Mouse (Mus musculus) CH12.LX (cell line): ENCODE measurements around the gene Rsph14. TPM values are rescaled to one million over a fixed set of nuclear protein-coding genes. Genes with fewer than 3 reads are reported as not detected.

Source experiments
- DNase-seq: peaks from one replicate; pipeline ENCODE4 v3.0.0-alpha.2; 2013; ENCODE audit errors: extremely low read depth
- H3K27ac ChIP-seq: 2 replicates; pipeline ENCODE4 v1.5.1; 2012; ENCODE audit warnings: low read depth, mild to moderate bottlenecking, control low read depth, moderate library complexity; ENCODE audit not compliant: insufficient read depth
- H3K27me3 ChIP-seq: replicated peaks from 2 replicates; pipeline ENCODE3; 2012; ENCODE audit warnings: inconsistent platforms
- H3K36me3 ChIP-seq, 2 experiments: replicated peaks in 1 of 2; 2 replicates each; pipeline versions ENCODE3 to v1.6.1; 2012; ENCODE audit warnings: inconsistent platforms in 1 of 2, low read length in 1 of 2, mild to moderate bottlenecking in 1 of 2, mixed read lengths in 1 of 2, moderate library complexity in 1 of 2; ENCODE audit not compliant: control insufficient read depth in 1 of 2, insufficient read depth in 1 of 2
- H3K4me1 ChIP-seq, 2 experiments: 2 replicates each; pipeline ENCODE4 v1.6.1; 2012; ENCODE audit warnings: inconsistent platforms in 1 of 2, moderate library complexity in 1 of 2; ENCODE audit not compliant: insufficient read depth in 2 of 2, control insufficient read depth in 1 of 2
- H3K4me2 ChIP-seq: 2 replicates; pipeline ENCODE4 v1.6.1; 2012; ENCODE audit warnings: low read depth, mild to moderate bottlenecking, control low read depth; ENCODE audit not compliant: poor library complexity, insufficient read depth, severe bottlenecking
- H3K4me3 ChIP-seq, 3 experiments: fragments of 150-350 bp in 1 of 3; sonication (generic) in 1 of 3; replicated peaks in 1 of 3; 2 replicates each; pipeline versions ENCODE3 to v1.5.1; 2011 to 2012; ENCODE audit warnings: low read depth in 2 of 3, low read length in 2 of 3, mild to moderate bottlenecking in 2 of 3, moderate library complexity in 2 of 3, control low read depth in 1 of 3, improper control_type of control experiment in 1 of 3, inconsistent platforms in 1 of 3, mixed read lengths in 1 of 3; ENCODE audit not compliant: poor library complexity in 1 of 3
- H3K79me2 ChIP-seq: replicated peaks from 2 replicates; pipeline ENCODE4 v1.6.1; 2012; ENCODE audit warnings: mild to moderate bottlenecking, moderate library complexity; ENCODE audit not compliant: control insufficient read depth, poor library complexity, insufficient read depth, severe bottlenecking; ENCODE audit errors: extremely low read depth
- H3K9ac ChIP-seq: 2 replicates; pipeline ENCODE4 v1.6.1; 2012; ENCODE audit warnings: low read depth, mild to moderate bottlenecking, control low read depth, moderate library complexity; ENCODE audit not compliant: insufficient read depth
- H3K9me3 ChIP-seq: replicated peaks from 2 replicates; pipeline ENCODE3; 2012; ENCODE audit warnings: low read length, inconsistent platforms, mixed read lengths
- CHD1 ChIP-seq: IDR thresholded peaks from 2 replicates; pipeline ENCODE4 v1.6.1; 2012; ENCODE audit warnings: low read depth, low read length, improper control_type of control experiment, inconsistent platforms
- CHD2 ChIP-seq: IDR thresholded peaks from 2 replicates; pipeline ENCODE4 v1.6.1; 2011; ENCODE audit warnings: low read length, improper control_type of control experiment
- CTCF ChIP-seq, 2 experiments: IDR thresholded peaks in 1 of 2; conservative IDR thresholded peaks in 1 of 2; 2 replicates each; pipeline ENCODE4 v1.5.1; 2011 to 2012; ENCODE audit warnings: low read depth in 2 of 2, low read length in 2 of 2, improper control_type of control experiment in 1 of 2, inconsistent platforms in 1 of 2, mild to moderate bottlenecking in 1 of 2, moderate library complexity in 1 of 2
- ETS1 ChIP-seq: conservative IDR thresholded peaks from 2 replicates; pipeline ENCODE4 v1.6.1; 2012; ENCODE audit warnings: low read depth, mild to moderate bottlenecking, inconsistent platforms, low read length, improper control_type of control experiment, moderate library complexity
- HCFC1 ChIP-seq: IDR thresholded peaks from 2 replicates; pipeline ENCODE4 v1.6.1; 2012; ENCODE audit warnings: low read depth, mild to moderate bottlenecking, inconsistent platforms, low read length, improper control_type of control experiment
- JUN ChIP-seq: IDR thresholded peaks from 2 replicates; pipeline ENCODE4 v1.6.1; 2011; ENCODE audit warnings: low read depth, mild to moderate bottlenecking, low read length, improper control_type of control experiment, moderate library complexity; ENCODE audit not compliant: insufficient read depth
- KAT2A ChIP-seq: IDR thresholded peaks from 2 replicates; pipeline ENCODE4 v1.6.1; 2012; ENCODE audit warnings: low read length, improper control_type of control experiment, inconsistent platforms; ENCODE audit not compliant: insufficient replicate concordance
- MAZ ChIP-seq: IDR thresholded peaks from 2 replicates; pipeline ENCODE4 v1.6.1; 2012; ENCODE audit warnings: low read depth, mild to moderate bottlenecking, inconsistent platforms, low read length, improper control_type of control experiment, moderate library complexity
- MXI1 ChIP-seq: IDR thresholded peaks from 2 replicates; pipeline ENCODE4 v1.6.1; 2011; ENCODE audit warnings: mild to moderate bottlenecking, low read depth, low read length, improper control_type of control experiment
- MYC ChIP-seq: IDR thresholded peaks from 2 replicates; pipeline ENCODE4 v1.6.1; 2011; ENCODE audit warnings: low read depth, mild to moderate bottlenecking, improper control_type of control experiment, low read length
- NELFE ChIP-seq: IDR thresholded peaks from 2 replicates; pipeline ENCODE4 v1.6.1; 2011; ENCODE audit warnings: low read depth, low read length, improper control_type of control experiment
- PAX5 ChIP-seq: IDR thresholded peaks from 2 replicates; pipeline ENCODE4 v1.6.1; 2012; ENCODE audit warnings: low read length, inconsistent platforms, mixed read lengths
- POLR2AphosphoS2 ChIP-seq: IDR thresholded peaks from 2 replicates; pipeline ENCODE4 v1.6.1; 2011; ENCODE audit warnings: low read depth, low read length, improper control_type of control experiment
- RAD21 ChIP-seq: IDR thresholded peaks from 2 replicates; pipeline ENCODE4 v1.6.1; 2011; ENCODE audit warnings: low read depth, mild to moderate bottlenecking, low read length, improper control_type of control experiment, moderate library complexity
- RCOR1 ChIP-seq: conservative IDR thresholded peaks from 2 replicates; pipeline ENCODE4 v1.6.1; 2012; ENCODE audit warnings: low read depth, mild to moderate bottlenecking, inconsistent platforms, low read length, improper control_type of control experiment
- SIN3A ChIP-seq: IDR thresholded peaks from 2 replicates; pipeline ENCODE4 v1.6.1; 2012; ENCODE audit warnings: low read length, improper control_type of control experiment, inconsistent platforms
- TBP ChIP-seq: conservative IDR thresholded peaks from 2 replicates; pipeline ENCODE4 v1.6.1; 2011; ENCODE audit warnings: low read depth, low read length, improper control_type of control experiment
- TCF12 ChIP-seq: IDR thresholded peaks from 2 replicates; pipeline ENCODE4 v1.6.1; 2014; ENCODE audit warnings: low read depth, mild to moderate bottlenecking, inconsistent platforms, low read length, improper control_type of control experiment
- UBTF ChIP-seq: IDR thresholded peaks from 2 replicates; pipeline ENCODE4 v1.6.1; 2012; ENCODE audit warnings: low read depth, mild to moderate bottlenecking, inconsistent platforms, low read length, improper control_type of control experiment, moderate library complexity
- ZC3H11A ChIP-seq: IDR thresholded peaks from 2 replicates; pipeline ENCODE4 v1.6.1; 2012; ENCODE audit warnings: low read depth, mild to moderate bottlenecking, inconsistent platforms, low read length, improper control_type of control experiment
- ZKSCAN1 ChIP-seq: IDR thresholded peaks from 2 replicates; pipeline ENCODE4 v1.6.1; 2012; ENCODE audit warnings: low read depth, inconsistent platforms, low read length, improper control_type of control experiment, borderline replicate concordance
- dilution Hi-C: fragments of 300-500 bp; cut with MboI; formaldehyde crosslinking; loops from 2 replicates; pipeline ENCODE4 v1.14.3; 2020; ENCODE audit warnings: low sequenced_read_pairs; ENCODE audit not compliant: extremely low pct_unique_long_range_greater_than_20kb, extremely low pct_ligation_motif_present
- in situ Hi-C: fragments of 300-500 bp; cut with MboI; formaldehyde crosslinking; loops from 3 replicates; pipeline ENCODE4 v1.14.3; 2019; ENCODE audit warnings: low sequenced_read_pairs, low pct_ligation_motif_present, low pct_unique_long_range_greater_than_20kb, mixed read lengths
- polyA plus RNA-seq: library from polyadenylated mRNA; unstranded; fragments of >175 nt; gene quantifications from 2 replicates; pipeline ENCODE4 v1.2.1, GENCODE M21; 2012; ENCODE audit warnings: low read depth; ENCODE audit not compliant: insufficient read length
- total RNA-seq, 2 experiments: library from RNA; depleted of rRNA; stranded (reverse); fragments of 300-350 nt in 1 of 2; fragments of >200 nt in 1 of 2; gene quantifications; 2 replicates each; pipeline ENCODE4 v1.2.3; 2012 to 2014

Gene Rsph14
- total and polyA plus RNA-seq, 3 experiments = not detected

DNA sequence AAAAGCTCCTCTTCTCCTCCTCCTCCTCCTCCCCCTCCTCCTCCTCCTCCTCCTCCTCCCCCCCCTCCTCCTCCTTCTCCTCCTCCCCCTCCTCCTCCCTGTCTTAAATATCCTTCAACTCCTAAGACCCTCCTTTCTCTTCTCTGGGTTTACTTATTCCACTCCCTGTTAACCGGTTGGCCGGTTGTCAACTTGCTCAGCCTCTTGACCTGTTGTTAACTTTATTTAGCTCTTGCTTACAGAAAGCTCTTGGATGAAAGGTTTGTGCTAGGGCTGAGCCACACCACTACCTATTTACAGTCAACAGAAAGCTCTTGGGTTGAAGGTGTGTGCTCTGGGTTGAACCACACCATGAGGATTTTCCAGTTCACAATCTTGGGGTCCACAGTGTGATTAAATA lies 12.1 kb downstream of the Rsph14 start:
- Histone ChIP-seq H3K9ac (no peak overlapping the region), H3K36me3 (peaks cover 3 to 4% of the 10 kb centered on the region in 2 experiments), H3K27me3 (no peaks in the 10 kb centered on the region), H3K4me3 (no peak overlapping the region), H3K4me2 (no peak overlapping the region), H3K9me3 (peaks cover 5% of the 10 kb centered on the region), H3K79me2 (no peaks in the 10 kb centered on the region), H3K4me1 (no peaks in the 10 kb centered on the region; a peak in 1 of 4 replicates), H3K27ac (no peak overlapping the region)
- DNase-seq = no peak
- TF ChIP-seq RCOR1 = no peak
- no peak for TF ChIP-seq JUN
- no peak for TF ChIP-seq SIN3A
- TF ChIP-seq CHD2 = no peak
- TF ChIP-seq CTCF (conservative IDR thresholded peaks at IDR 0.05 in 1 of 2, IDR thresholded peaks at IDR 0.05 in 1 of 2; ENCODE audit: low read depth in 2 of 2, low read length in 2 of 2) = no peak
- no peak for TF ChIP-seq ZC3H11A
- TF ChIP-seq ETS1 = no peak
- no peak for TF ChIP-seq MXI1
- TF ChIP-seq HCFC1 = no peak
- TF ChIP-seq TCF12 = no peak
- no peak for TF ChIP-seq CHD1
- TF ChIP-seq KAT2A = no peak
- TF ChIP-seq ZKSCAN1 = no peak
- TF ChIP-seq RAD21 = no peak
- dilution Hi-C loops (no loop called here), in situ Hi-C loops (loop anchor here (5.0 kb wide), 1 partner anchor 83 kb away; no protein-coding TSS in a partner anchor)

DNA sequence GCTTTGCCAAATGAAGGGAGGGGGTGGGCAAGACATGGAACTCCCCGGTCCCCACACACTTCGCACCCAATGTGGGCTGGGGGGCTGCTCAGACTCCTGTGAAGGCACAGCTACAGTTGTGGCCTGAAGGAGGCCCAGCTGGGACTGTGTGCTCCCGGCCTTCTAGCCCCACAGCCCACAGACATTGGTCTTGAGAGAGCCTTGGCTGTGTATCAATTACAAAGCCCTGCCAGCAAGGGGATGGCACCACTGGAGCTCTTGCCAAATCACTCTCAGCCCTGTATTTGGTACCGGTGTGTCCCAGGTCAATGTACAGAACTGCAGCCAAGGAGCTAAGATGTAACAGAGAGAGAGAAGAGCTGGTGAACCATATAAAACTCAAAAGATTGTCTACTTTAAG lies 15.9 kb downstream of the Rsph14 start:
- H3K27me3 ChIP-seq = no peaks in the 10 kb centered on the region
- dilution Hi-C loops (no loop called here), in situ Hi-C loops (no loop called here)
- peaks cover 10 to 18% of the 10 kb centered on the region in 2 experiments for H3K36me3 ChIP-seq
- H3K9me3 ChIP-seq = no peaks in the 10 kb centered on the region
- no peak overlapping the region for H3K27ac ChIP-seq
- H3K4me1 ChIP-seq = no peaks in the 10 kb centered on the region; a peak in 1 of 4 replicates
- H3K9ac ChIP-seq = no peak overlapping the region
- H3K4me3 ChIP-seq = no peak overlapping the region
- no peak overlapping the region for H3K4me2 ChIP-seq
- no peak for DNase-seq
- TF ChIP-seq UBTF = no peak
- TF ChIP-seq MAZ = no peak
- TF ChIP-seq RCOR1 = no peak
- no peak for TF ChIP-seq ZC3H11A
- no peak for TF ChIP-seq MYC
- no peak for TF ChIP-seq NELFE
- no peak for TF ChIP-seq TBP
- no peak for TF ChIP-seq PAX5
- no peak for TF ChIP-seq POLR2AphosphoS2
- H3K79me2 ChIP-seq = no peaks in the 10 kb centered on the region
